10 mouse cellular contexts compared by ENCODE assay signal in the genomic region with DNA sequence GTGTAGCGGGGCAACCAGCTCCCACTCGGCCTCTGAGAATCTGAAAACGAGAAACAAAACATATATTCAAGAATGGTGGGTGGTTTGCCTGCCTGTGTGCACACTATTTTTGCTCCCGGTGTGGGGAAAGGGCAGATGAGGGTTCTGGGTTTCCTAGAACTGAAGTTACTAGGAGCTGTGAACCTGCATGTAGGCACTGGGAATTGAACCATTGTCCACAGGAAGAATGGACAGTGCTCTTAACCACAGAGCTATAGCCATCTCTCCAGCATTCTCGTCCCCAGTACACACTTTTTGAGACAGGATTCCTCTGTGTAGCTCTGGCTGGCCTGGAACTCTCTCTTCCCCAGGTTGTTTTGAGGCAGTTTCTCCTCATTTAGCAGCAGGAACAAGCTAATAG. TPM values are rescaled to one million over a fixed set of nuclear protein-coding genes. Genes with fewer than 3 reads are reported as not detected.
DNase-seq lines count a peak whose midpoint lies in the region; ATAC-seq and TF ChIP-seq lines count a peak whose summit lies in the region.
"Had no signal": no experiment of that assay in that cellular context is flagged by ENCODE, and none has a peak within 500 bp of the region (broad histone marks: within the 10 kb centered on the region; RNA-seq: fewer than 3 reads in every experiment).

No protein-coding gene starts in this region.

- H3K9ac ChIP-seq in CH12.LX (ENCODE audit: insufficient read depth, low read depth), result peak overlapping the region; percentile 75
- H3K9ac ChIP-seq in heart, embryonic 15.5 days, result no peak overlapping the region
- H3K9ac ChIP-seq in liver, embryonic 16.5 days (ENCODE audit: low read depth, low read length), result no peak overlapping the region; the same call in 1 of the 2 replicates

- no peak for TF ChIP-seq CTCF in CH12.LX (conservative IDR thresholded peaks at IDR 0.05 in 1 of 2, IDR thresholded peaks at IDR 0.05 in 1 of 2; ENCODE audit: low read depth in 2 of 2, low read length in 2 of 2)

- in situ Hi-C loops in CH12.LX (cut with MboI; ENCODE audit: low pct_ligation_motif_present, low pct_unique_long_range_greater_than_20kb, low sequenced_read_pairs), result no loop called here

- TF ChIP-seq POLR2A in CH12.LX (IDR thresholded peaks at IDR 0.05; ENCODE audit: low read depth, low read length), result no peak

- peaks cover 13 to 48% of the 10 kb centered on the region in 2 experiments for H3K4me1 ChIP-seq in CH12.LX (ENCODE audit: control insufficient read depth in 1 of 2, insufficient read depth in 2 of 2)
- H3K4me1 ChIP-seq in heart, embryonic 15.5 days (replicated peaks), result peaks cover 36% of the 10 kb centered on the region
- H3K4me1 ChIP-seq in liver, embryonic 16.5 days (ENCODE audit: control insufficient read depth, low read depth, low read length), result peaks cover 13% of the 10 kb centered on the region

- no peak for TF ChIP-seq EP300 in CH12.LX (IDR thresholded peaks at IDR 0.05; ENCODE audit: low read length)

- no peak for TF ChIP-seq RAD21 in CH12.LX (IDR thresholded peaks at IDR 0.05; ENCODE audit: low read depth, low read length)

- no peaks in the 10 kb centered on the region for H3K27me3 ChIP-seq in CH12.LX (replicated peaks)
- no peaks in the 10 kb centered on the region for H3K27me3 ChIP-seq in heart, embryonic 15.5 days
- no peaks in the 10 kb centered on the region for H3K27me3 ChIP-seq in liver, embryonic 16.5 days (ENCODE audit: control insufficient read depth, insufficient read depth, low read depth, low read length)

- peak overlapping the region; percentile 91 for H3K4me2 ChIP-seq in CH12.LX (ENCODE audit: insufficient read depth, low read depth, poor library complexity, severe bottlenecking)
- peak overlapping the region; percentile 81 for H3K4me2 ChIP-seq in heart, embryonic 15.5 days
- peak overlapping the region; percentile 61 for H3K4me2 ChIP-seq in liver, embryonic 16.5 days (ENCODE audit: low read depth, low read length)

- peak overlapping the region; percentile 61 to 69 (median 66) for H3K4me3 ChIP-seq in CH12.LX (replicated peaks in 1 of 3; ENCODE audit: low read depth in 2 of 3, low read length in 2 of 3, poor library complexity in 1 of 3)
- peak overlapping the region; percentile 75 for H3K4me3 ChIP-seq in heart, embryonic 15.5 days
- peak overlapping the region; percentile 64; the same call in 1 of the 2 replicates for H3K4me3 ChIP-seq in liver, embryonic 16.5 days (ENCODE audit: low read depth, low read length)

- H3K36me3 ChIP-seq in CH12.LX (replicated peaks in 1 of 2; ENCODE audit: control insufficient read depth in 1 of 2, insufficient read depth in 1 of 2, low read length in 1 of 2), result peaks cover 5 to 11% of the 10 kb centered on the region in 2 experiments
- peaks cover 5% of the 10 kb centered on the region; the same call in 1 of the 2 replicates for H3K36me3 ChIP-seq in heart, embryonic 15.5 days
- H3K36me3 ChIP-seq in liver, embryonic 16.5 days (ENCODE audit: control insufficient read depth, insufficient read depth), result no peaks in the 10 kb centered on the region; the same call in 1 of the 2 replicates

- no peaks in the 10 kb centered on the region for H3K9me3 ChIP-seq in CH12.LX (replicated peaks; ENCODE audit: low read length)
- H3K9me3 ChIP-seq in heart, embryonic 15.5 days (replicated peaks), result no peaks in the 10 kb centered on the region
- H3K9me3 ChIP-seq in liver, embryonic 16.5 days (replicated peaks; ENCODE audit: control insufficient read depth, low read length), result no peaks in the 10 kb centered on the region

- peak; percentile 15 for DNase-seq in embryo, embryonic 10.5 days (ENCODE audit: low spot score)
- DNase-seq in embryo, embryonic 11 days, result no peak
- DNase-seq in CH12.LX (ENCODE audit: extremely low read depth), result no peak
- DNase-seq in layer of hippocampus, adult 9-11 months, result no peak
- DNase-seq in adrenal gland, postnatal 4 days (ENCODE audit: low spot score in 2 of 2), result no peak
- no peak for DNase-seq in cerebellum, adult 18-20 months

- H3K27ac ChIP-seq in CH12.LX (ENCODE audit: insufficient read depth, low read depth), result no peak overlapping the region
- H3K27ac ChIP-seq in heart, embryonic 15.5 days, result peak overlapping the region; percentile 89
- H3K27ac ChIP-seq in liver, embryonic 16.5 days (ENCODE audit: low read length), result peak overlapping the region; percentile 83

- ATAC-seq in heart, embryonic 15.5 days (replicated peaks; ENCODE audit: insufficient number of reproducible peaks, insufficient read depth, low FRiP score, low read depth), result no peak
- no peak for ATAC-seq in liver, embryonic 16.5 days (ENCODE audit: low read depth)

- dilution Hi-C loops in CH12.LX (cut with MboI; ENCODE audit: extremely low pct_ligation_motif_present, extremely low pct_unique_long_range_greater_than_20kb, low sequenced_read_pairs), result no loop called here

- no peaks in the 10 kb centered on the region for H3K79me2 ChIP-seq in CH12.LX (replicated peaks; ENCODE audit: control insufficient read depth, extremely low read depth, insufficient read depth, poor library complexity, severe bottlenecking)

- 44% methylated on average over 5 of the region's 5 CpGs for WGBS in heart, embryonic 15.5 days
- 34% methylated on average over 5 of the region's 5 CpGs for WGBS in liver, embryonic 16.5 days (ENCODE audit: insufficient replicate concordance)

TF ChIP-seq in CH12.LX, 34 proteins besides CTCF, POLR2A, EP300 and RAD21:
- TF ChIP-seq TBP (conservative IDR thresholded peaks at IDR 0.05; ENCODE audit: low read depth, low read length), result 0 out of 2 replicates have a peak, but pooled peaks have one; percentile 41
- TF ChIP-seq MYC (IDR thresholded peaks at IDR 0.05; ENCODE audit: low read depth, low read length), result no peak
- TF ChIP-seq CHD2 (IDR thresholded peaks at IDR 0.05; ENCODE audit: low read length), result no peak

RNA-seq across cellular contexts. Expression of a gene that starts 0.8 kb away (rescaled TPM):
- total RNA-seq in CH12.LX (2012; rRNA removed) (7.7 and 9.4 TPM in 2 replicates), CH12.LX (2014; rRNA removed) (15.3 and 17.3 TPM in 2 replicates)
- 23.1 and 25.8 TPM in 2 replicates for polyA plus RNA-seq in CH12.LX (2012; ENCODE audit: insufficient read length, low read depth)
- polyA plus RNA-seq in heart, embryonic 15.5 days (2015; fragmentation: Nextera tagmentation; extraction: Ambion mirVana), result 3.5 and 4.1 TPM in 2 replicates
- 3.2 and 3.6 TPM in 2 replicates for polyA plus RNA-seq in liver, embryonic 16.5 days (2015; fragmentation: Nextera tagmentation; extraction: Ambion mirVana)
- total RNA-seq in adrenal gland, postnatal 4 days (2021), result 10 to 100 TPM; 67.7 to 72.2 TPM

RNA-seq across cellular contexts. Expression of a gene that starts 23.5 kb away (rescaled TPM):
- total RNA-seq in CH12.LX (2012; rRNA removed) (58.5 and 63.8 TPM in 2 replicates), CH12.LX (2014; rRNA removed) (63.5 and 65.3 TPM in 2 replicates)
- polyA plus RNA-seq in CH12.LX (2012; ENCODE audit: insufficient read length, low read depth), result 83.8 and 92.8 TPM in 2 replicates
- 49.9 and 50.2 TPM in 2 replicates for polyA plus RNA-seq in heart, embryonic 15.5 days (2015; fragmentation: Nextera tagmentation; extraction: Ambion mirVana)
- 62.1 and 67.1 TPM in 2 replicates for polyA plus RNA-seq in liver, embryonic 16.5 days (2015; fragmentation: Nextera tagmentation; extraction: Ambion mirVana)
- 10 to 100 TPM; 53.2 to 54.8 TPM for total RNA-seq in adrenal gland, postnatal 4 days (2021)

RNA-seq across cellular contexts. Expression of a gene that starts 45.3 kb away (rescaled TPM):
- total RNA-seq in CH12.LX (2012; rRNA removed) (0.55 and 0.64 TPM in 2 replicates), CH12.LX (2014; rRNA removed) (0.36 TPM in 1 of 2 replicates, not detected in the other)
- 0.23 and 0.37 TPM in 2 replicates for polyA plus RNA-seq in CH12.LX (2012; ENCODE audit: insufficient read length, low read depth)
- 0.38 TPM in 1 of 2 replicates, not detected in the other for polyA plus RNA-seq in heart, embryonic 15.5 days (2015; fragmentation: Nextera tagmentation; extraction: Ambion mirVana)
- 89.7 and 110 TPM in 2 replicates for polyA plus RNA-seq in liver, embryonic 16.5 days (2015; fragmentation: Nextera tagmentation; extraction: Ambion mirVana)
- total RNA-seq in adrenal gland, postnatal 4 days (2021), result 10 to 100 TPM in 1 of 2 experiments, 1 to 10 TPM in 1; 6.2 to 49.6 TPM
- total RNA-seq: heart, postnatal 10 days had no signal
- polyA plus RNA-seq: brain, embryonic 14.5 days had no signal

RNA-seq across cellular contexts. Expression of a gene that starts 54.9 kb away (rescaled TPM):
- total RNA-seq in CH12.LX (2012; rRNA removed), result not detected in 2 replicates
- not detected in 2 replicates for total RNA-seq in CH12.LX (2014; rRNA removed)
- polyA plus RNA-seq in CH12.LX (2012; ENCODE audit: insufficient read length, low read depth), result not detected in 2 replicates
- 0.35 TPM in 1 of 2 replicates, not detected in the other for polyA plus RNA-seq in heart, embryonic 15.5 days (2015; fragmentation: Nextera tagmentation; extraction: Ambion mirVana)
- polyA plus RNA-seq in liver, embryonic 16.5 days (2015; fragmentation: Nextera tagmentation; extraction: Ambion mirVana), result not detected in 2 replicates
- not detected for total RNA-seq in adrenal gland, postnatal 4 days (2021)
- total RNA-seq: heart, postnatal 10 days had no signal
- polyA plus RNA-seq: brain, embryonic 14.5 days had no signal

Comparison
In these comparisons a context has a peak if more than half of its experiments do, and no peak if none do; other contexts are left out.
1. RNA of a gene that starts 45.3 kb away (polyA plus RNA-seq): 89.7 to 110 TPM in liver, embryonic 16.5 days; 0.23 to 0.37 TPM in CH12.LX and 0.38 TPM in heart, embryonic 15.5 days; every median in the first group is over 10 times any median in the second.
2. Peak in every context shown above with its lines, with median percentiles within 50 percentile points of each other: H3K4me2 ChIP-seq and H3K4me3 ChIP-seq.